Mouse (Mus musculus) liver, postnatal 0 days (tissue): ENCODE data around the gene Zdhhc14. TPM values are rescaled to one million over a fixed set of nuclear protein-coding genes. Genes with fewer than 3 reads are reported as not detected.
A peak's percentile ranks its signal among the peaks of the same experiment; 100 is the strongest.

ENCODE experiments used
- ATAC-seq: fragments of 200-750 bp; cut with Nextera tagmentation; 2 replicates; pipeline ENCODE4 v1.8.0; 2017; ENCODE audit warnings: mild to moderate bottlenecking, moderate library complexity
- DNase-seq: peaks from one replicate; pipeline ENCODE4 v3.0.0-alpha.2; 2016
- H3K27ac ChIP-seq: fragments of 300-500 bp; sonication (generic); 2 replicates; pipeline ENCODE4 v1.5.1; 2014; ENCODE audit warnings: antibody characterized with exemption, moderate library complexity, mild to moderate bottlenecking, low read depth
- H3K27me3 ChIP-seq: fragments of 300-500 bp; sonication (generic); 2 replicates; pipeline ENCODE4 v1.6.1; 2014; ENCODE audit warnings: low read length, control low read depth, mixed read lengths; ENCODE audit not compliant: insufficient read depth
- H3K36me3 ChIP-seq: fragments of 300-500 bp; sonication (generic); replicated peaks from 2 replicates; pipeline ENCODE4 v1.6.1; 2014; ENCODE audit warnings: mild to moderate bottlenecking, control low read depth, low read length, moderate library complexity, mixed read lengths; ENCODE audit not compliant: insufficient read depth
- H3K4me1 ChIP-seq: fragments of 300-500 bp; sonication (generic); 2 replicates; pipeline ENCODE4 v1.6.1; 2014; ENCODE audit warnings: antibody characterized with exemption, mild to moderate bottlenecking, control low read depth; ENCODE audit not compliant: insufficient read depth
- H3K4me2 ChIP-seq: fragments of 300-500 bp; sonication (generic); 2 replicates; pipeline ENCODE4 v1.6.1; 2014; ENCODE audit warnings: low read depth, mild to moderate bottlenecking, low read length, moderate library complexity, mixed read lengths
- H3K4me3 ChIP-seq: fragments of 300-500 bp; sonication (generic); 2 replicates; pipeline ENCODE4 v1.5.1; 2014; ENCODE audit warnings: low read depth, low read length
- H3K9ac ChIP-seq: fragments of 300-500 bp; sonication (generic); replicated peaks from 2 replicates; pipeline ENCODE4 v1.6.1; 2014; ENCODE audit warnings: mild to moderate bottlenecking, moderate library complexity
- H3K9me3 ChIP-seq: fragments of 300-500 bp; sonication (generic); 2 replicates; pipeline ENCODE4 v1.6.1; 2016; ENCODE audit warnings: mild to moderate bottlenecking, control low read depth, low read length, mixed read lengths
- CTCF ChIP-seq: sonication (generic); IDR thresholded peaks from 2 replicates; pipeline ENCODE4 v1.5.1; 2016; ENCODE audit warnings: antibody characterized with exemption, low read depth
- EP300 ChIP-seq: IDR thresholded peaks from 2 replicates; pipeline ENCODE4 v1.6.1; 2016; ENCODE audit warnings: antibody characterized with exemption, low read depth, mild to moderate bottlenecking
- WGBS: fragments of 180-500 bp; shearing (Covaris S2); extraction: QIAGEN DNeasy Blood & Tissue Kit; methylation state at CpG from one replicate; pipeline ENCODE4 v1.1.7; 2014; ENCODE audit not compliant: insufficient replicate concordance; 5-methylcytosine and 5-hydroxymethylcytosine counted together
- polyA plus RNA-seq: library from polyadenylated mRNA; unstranded; fragments of >200 nt; fragmentation: Nextera tagmentation; extraction: Ambion mirVana; gene quantifications from 2 replicates; pipeline ENCODE4 v1.2.1, GENCODE M21; 2015

Gene Zdhhc14
- polyA plus RNA-seq, 1 experiment from 2014 or later: 2.7 TPM

DNA sequence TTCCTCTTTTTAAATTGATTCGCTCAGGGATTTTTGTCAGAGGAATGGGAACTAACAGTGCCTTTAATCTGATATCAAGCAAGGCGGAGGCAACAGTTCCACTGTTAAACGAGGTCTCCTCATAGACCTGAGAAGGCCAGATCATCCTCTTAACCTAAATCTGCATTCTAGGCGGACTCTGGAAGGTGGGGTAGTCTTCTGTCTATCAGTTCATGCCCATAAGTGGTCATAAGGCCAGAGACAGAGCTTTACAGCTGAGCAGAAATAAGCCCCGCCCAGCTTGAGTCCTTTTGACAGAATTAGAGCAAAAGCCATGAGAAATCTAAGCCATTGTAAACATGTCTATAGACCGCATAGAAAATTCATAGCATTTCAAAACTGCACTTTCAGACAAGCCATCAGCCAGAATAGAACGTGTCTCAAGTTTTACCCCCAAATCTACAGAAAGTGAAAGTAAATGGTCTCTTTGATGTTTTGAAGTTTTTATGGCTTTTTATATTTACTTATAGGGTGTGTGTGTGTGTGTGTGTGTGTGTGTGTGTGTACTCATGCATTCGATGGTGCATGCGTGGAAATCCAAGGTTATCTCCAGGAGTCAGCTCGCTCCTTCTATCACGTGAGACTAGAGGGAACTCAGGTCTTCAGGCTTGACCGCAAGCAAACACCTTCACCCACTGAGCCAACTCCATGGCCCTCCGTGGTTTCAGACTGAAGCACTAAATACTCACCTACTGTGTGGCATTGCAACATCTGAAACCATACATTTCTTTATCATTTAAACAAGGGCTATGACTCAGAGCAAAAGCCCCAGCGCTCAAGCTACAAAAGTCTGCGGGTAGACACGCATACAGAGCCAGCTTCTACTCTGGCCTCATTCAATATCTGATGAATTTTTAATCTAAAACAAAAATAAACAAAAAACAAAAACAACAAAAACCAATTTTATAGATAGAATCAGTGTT lies 255.5 kb downstream of the Zdhhc14 start:
- DNase-seq (no peak), ATAC-seq (no peak)
- 70% methylated on average over 16 of the region's 16 CpGs for WGBS
- TF ChIP-seq CTCF (no peak), EP300 (no peak)
- Histone ChIP-seq H3K27me3 (no peaks in the 10 kb centered on the region), H3K9ac (no peak overlapping the region), H3K36me3 (no peaks in the 10 kb centered on the region), H3K9me3 (no peaks in the 10 kb centered on the region), H3K4me3 (no peak overlapping the region), H3K27ac (no peak overlapping the region), H3K4me2 (no peak overlapping the region), H3K4me1 (peaks cover 23% of the 10 kb centered on the region)

GRCm38 (mm10) chr17:5748501-5748894 lies 256.1 kb downstream of the Zdhhc14 start:
- DNase-seq (no peak), ATAC-seq (no peak)
- Histone ChIP-seq H3K27me3 (no peaks in the 10 kb centered on the region), H3K27ac (no peak overlapping the region), H3K9ac (no peak overlapping the region), H3K4me2 (0 out of 2 replicates have a peak overlapping the region, but pooled peaks have one; percentile 13), H3K4me1 (peaks cover 24% of the 10 kb centered on the region), H3K4me3 (no peak overlapping the region), H3K9me3 (no peaks in the 10 kb centered on the region), H3K36me3 (no peaks in the 10 kb centered on the region)
- WGBS: 4% methylated on average over 4 of the region's 4 CpGs
- TF ChIP-seq EP300 (no peak), CTCF (peak; percentile 72)

DNA sequence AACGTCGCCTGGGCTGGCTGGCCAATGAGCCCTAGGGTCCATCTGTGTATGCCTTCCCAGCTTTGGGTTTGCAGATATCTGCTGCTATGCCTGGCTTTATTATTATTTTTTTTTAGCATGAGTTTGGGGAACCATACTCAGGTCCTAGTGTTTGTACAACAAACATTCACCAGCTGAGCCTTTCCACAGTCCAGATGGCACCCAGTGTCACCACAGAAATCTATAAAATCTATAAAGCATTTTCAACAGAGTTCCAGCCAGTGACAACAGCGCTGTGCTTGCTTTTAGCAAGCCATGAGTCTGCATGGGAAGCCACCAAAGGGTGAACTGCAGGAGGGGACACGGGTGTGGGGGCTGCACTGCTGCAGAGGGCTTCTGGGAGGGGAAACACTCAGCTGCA lies 257.9 kb downstream of the Zdhhc14 start:
- H3K4me1 ChIP-seq: peaks cover 24% of the 10 kb centered on the region
- H3K9ac ChIP-seq: no peak overlapping the region
- DNase-seq: no peak
- peak overlapping the region; percentile 63 for H3K27ac ChIP-seq
- 73% methylated on average over 4 of the region's 4 CpGs for WGBS
- no peaks in the 10 kb centered on the region for H3K9me3 ChIP-seq
- H3K4me2 ChIP-seq: peak overlapping the region; percentile 29
- no peak overlapping the region for H3K4me3 ChIP-seq
- no peaks in the 10 kb centered on the region for H3K27me3 ChIP-seq
- no peaks in the 10 kb centered on the region for H3K36me3 ChIP-seq
- ATAC-seq: peak; percentile 84
- TF ChIP-seq EP300 (no peak), CTCF (no peak)

DNA sequence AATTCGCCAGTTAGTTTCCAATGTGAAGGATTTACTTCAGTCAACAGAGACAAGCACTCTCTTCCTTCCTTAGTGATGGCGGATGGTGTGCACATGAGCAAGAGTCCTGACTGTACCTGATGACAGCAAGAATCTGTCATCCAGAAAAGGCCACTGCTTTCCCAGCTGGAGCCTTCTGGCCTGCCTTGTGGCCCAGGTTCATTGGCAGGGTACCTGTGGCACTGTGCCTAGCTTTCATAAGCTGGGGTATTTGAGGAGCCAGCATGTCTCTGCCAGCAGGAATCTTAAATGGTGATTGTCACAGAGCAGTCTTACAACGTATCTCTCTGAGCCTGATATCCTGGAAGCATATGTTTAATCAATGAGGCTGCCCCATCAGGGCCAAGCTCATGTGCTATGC lies 258.7 kb downstream of the Zdhhc14 start:
- Histone ChIP-seq H3K4me1 (peaks cover 30% of the 10 kb centered on the region), H3K9ac (no peak overlapping the region), H3K4me3 (no peak overlapping the region), H3K4me2 (no peak overlapping the region), H3K27me3 (no peaks in the 10 kb centered on the region), H3K27ac (peak overlapping the region; percentile 63; the same call in 1 of the 2 replicates), H3K9me3 (no peaks in the 10 kb centered on the region), H3K36me3 (no peaks in the 10 kb centered on the region)
- 79% methylated on average over 3 of the region's 3 CpGs for WGBS
- ATAC-seq (no peak), DNase-seq (no peak)
- TF ChIP-seq CTCF: no peak
- TF ChIP-seq EP300: no peak

- TF ChIP-seq EP300: no peak
- no peak for TF ChIP-seq CTCF
- no peaks in the 10 kb centered on the region for H3K36me3 ChIP-seq
- no peak overlapping the region for H3K27ac ChIP-seq
- ATAC-seq: no peak
- H3K9me3 ChIP-seq: no peaks in the 10 kb centered on the region
- peaks cover 30% of the 10 kb centered on the region for H3K4me1 ChIP-seq
- no peak overlapping the region for H3K9ac ChIP-seq
- 85% methylated on average over 2 of the region's 2 CpGs for WGBS
- H3K4me3 ChIP-seq: no peak overlapping the region
- H3K4me2 ChIP-seq: no peak overlapping the region; the same call in 1 of the 2 replicates
- no peak for DNase-seq
- H3K27me3 ChIP-seq: no peaks in the 10 kb centered on the region
Measured at GRCm38 (mm10) chr17:5752322-5752715, 260.0 kb downstream of the Zdhhc14 start.

DNA sequence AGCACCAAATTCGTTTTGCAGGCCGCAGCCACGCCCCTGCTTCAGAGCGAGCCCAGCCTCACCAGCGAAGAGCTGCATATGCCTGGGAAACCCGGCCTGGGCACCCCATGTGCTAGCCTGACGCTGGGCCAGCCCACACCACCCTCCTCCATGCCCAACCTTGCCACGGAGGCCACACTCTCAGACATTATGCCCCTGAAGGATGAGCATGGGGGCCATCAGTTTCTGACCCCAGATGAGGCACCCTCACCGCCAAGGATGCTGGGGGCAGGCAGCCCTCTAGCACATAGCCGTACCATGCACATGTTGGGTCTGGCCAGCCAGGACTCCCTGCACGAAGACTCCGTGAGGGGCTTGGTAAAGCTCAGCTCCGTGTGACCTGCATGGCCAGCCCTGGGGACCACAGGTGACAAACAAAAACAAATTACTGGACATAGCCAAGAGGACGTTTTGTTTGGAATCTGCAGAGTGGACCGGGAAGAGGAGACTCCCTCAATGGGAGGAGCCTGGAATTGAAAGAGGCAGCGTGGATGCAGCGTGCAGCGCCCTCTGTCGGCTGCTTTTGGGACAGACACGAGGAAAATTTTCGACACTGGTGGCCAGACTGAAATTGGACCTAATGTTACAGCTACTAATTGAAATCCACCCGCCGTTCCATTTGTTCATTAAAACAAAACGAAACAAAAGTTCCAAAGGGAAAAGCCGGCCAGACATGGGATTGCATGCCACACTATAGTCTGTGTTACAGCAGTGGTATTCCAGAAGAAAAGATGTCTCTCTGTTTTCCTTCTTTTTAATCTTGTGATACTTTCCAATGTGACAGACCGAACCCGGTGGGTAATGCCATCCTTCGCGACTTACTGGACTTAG lies 260.6 kb downstream of the Zdhhc14 start:
- Histone ChIP-seq H3K27ac (no peak overlapping the region), H3K4me1 (peaks cover 30% of the 10 kb centered on the region), H3K9ac (no peak overlapping the region), H3K36me3 (no peaks in the 10 kb centered on the region), H3K9me3 (no peaks in the 10 kb centered on the region), H3K27me3 (no peaks in the 10 kb centered on the region), H3K4me2 (peak overlapping the region; percentile 58), H3K4me3 (peak overlapping the region; percentile 29)
- WGBS: 27% methylated on average over 29 of the region's 29 CpGs
- DNase-seq (peak; percentile 81), ATAC-seq (peak; percentile 9; the same call in 1 of the 2 replicates)
- no peak for TF ChIP-seq EP300
- TF ChIP-seq CTCF: peak; percentile 90
